In genomic region chr5:122312346-122312745, GRCm38 (mm10) we compare ENCODE assay signal across 27 mouse cellular contexts. TPM values are rescaled to one million over a fixed set of nuclear protein-coding genes. Genes with fewer than 3 reads are reported as not detected.
DNase-seq lines count a peak whose midpoint lies in the region; ATAC-seq and TF ChIP-seq lines count a peak whose summit lies in the region.
"Had no signal": no experiment of that assay in that cellular context is flagged by ENCODE, and none has a peak within 500 bp of the region (broad histone marks: within the 10 kb centered on the region; RNA-seq: fewer than 3 reads in every experiment).

No protein-coding gene starts in this region.

- H3K4me1 ChIP-seq in hindbrain, embryonic 13.5 days (replicated peaks): peaks cover 21% of the 10 kb centered on the region
- no peaks in the 10 kb centered on the region for H3K4me1 ChIP-seq in hindbrain, embryonic 10.5 days (replicated peaks)
- H3K4me1 ChIP-seq: forebrain, embryonic 13.5 days; neural tube, embryonic 12.5 days had no signal

- intact Hi-C loops in left cerebral cortex, adult 2 months (cut with DNase I): no loop called here
- intact Hi-C loops in left cerebral cortex, postnatal 25 days (cut with DNase I): no loop called here

- H3K9me3 ChIP-seq in hindbrain, embryonic 13.5 days: no peaks in the 10 kb centered on the region
- H3K9me3 ChIP-seq in hindbrain, embryonic 10.5 days: no peaks in the 10 kb centered on the region
- H3K9me3 ChIP-seq: embryonic facial prominence, embryonic 10.5 days; embryonic facial prominence, embryonic 15.5 days; forebrain, embryonic 13.5 days; heart, embryonic 12.5 days; kidney, embryonic 15.5 days; neural tube, embryonic 12.5 days had no signal

- no peak overlapping the region for H3K4me2 ChIP-seq in hindbrain, embryonic 13.5 days
- H3K4me2 ChIP-seq: embryonic facial prominence, embryonic 15.5 days; forebrain, embryonic 13.5 days; heart, embryonic 12.5 days; kidney, embryonic 15.5 days; liver, embryonic 11.5 days; neural tube, embryonic 12.5 days had no signal

- 88% methylated on average over 4 of the region's 4 CpGs for WGBS in hindbrain, embryonic 13.5 days
- 93% methylated on average over 4 of the region's 4 CpGs for WGBS in hindbrain, embryonic 10.5 days

- no peak for DNase-seq in hindbrain, embryonic 10.5 days (ENCODE audit: low spot score)
- no peak for DNase-seq in left cerebral cortex, adult 2 months (ENCODE audit: extremely low spot score in 1 of 2, low spot score in 2 of 2)
- no peak for DNase-seq in left cerebral cortex, postnatal 25 days (ENCODE audit: low spot score in 2 of 2)
- peak; percentile 59 for DNase-seq in lung, postnatal 36 days
- no peak for DNase-seq in lung, postnatal 4 days
- DNase-seq: adrenal gland, postnatal 25 days; B cell, adult 2 months; cerebellum, adult 18-20 months; cerebellum, postnatal 14 days; gastrocnemius, postnatal 36 days; heart, adult 18-20 months; heart, postnatal 10 days; layer of hippocampus, postnatal 36 days; midbrain, embryonic 14.5 days; right cerebral cortex, postnatal 4 days had no signal

- no peak overlapping the region for H3K9ac ChIP-seq in hindbrain, embryonic 13.5 days
- H3K9ac ChIP-seq: embryonic facial prominence, embryonic 15.5 days; forebrain, embryonic 13.5 days; heart, embryonic 12.5 days; kidney, embryonic 15.5 days; neural tube, embryonic 12.5 days had no signal

- no peak for ATAC-seq in hindbrain, embryonic 13.5 days (ENCODE audit: low FRiP score)
- no peak for ATAC-seq in monocyte, adult 5-6 weeks (replicated peaks; ENCODE audit: insufficient number of reproducible peaks, low FRiP score, low TSS enrichment, poor library complexity, severe bottlenecking)
- ATAC-seq: forebrain, embryonic 13.5 days; inflammation-experienced regulatory T-cells, adult 6 months had no signal

- peak overlapping the region; percentile 49; the same call in 1 of the 2 replicates for H3K27ac ChIP-seq in hindbrain, embryonic 13.5 days
- no peak overlapping the region for H3K27ac ChIP-seq in hindbrain, embryonic 10.5 days
- H3K27ac ChIP-seq in left cerebral cortex, adult 2 months: peak overlapping the region; percentile 28; the same call in 1 of the 2 replicates
- H3K27ac ChIP-seq: embryonic facial prominence, embryonic 10.5 days; embryonic facial prominence, embryonic 15.5 days; forebrain, embryonic 13.5 days; kidney, embryonic 15.5 days; macrophage; neural tube, embryonic 12.5 days; stomach, postnatal 0 days had no signal

- H3K27me3 ChIP-seq in hindbrain, embryonic 13.5 days: no peaks in the 10 kb centered on the region
- H3K27me3 ChIP-seq in hindbrain, embryonic 10.5 days (ENCODE audit: insufficient read depth, poor library complexity, severe bottlenecking): no peaks in the 10 kb centered on the region
- H3K27me3 ChIP-seq: embryonic facial prominence, embryonic 15.5 days; forebrain, embryonic 13.5 days; heart, embryonic 12.5 days; kidney, embryonic 15.5 days; neural tube, embryonic 12.5 days had no signal

- no peak for TF ChIP-seq CTCF in left cerebral cortex, adult 2 months (IDR thresholded peaks at IDR 0.05)

- no peak overlapping the region for H3K4me3 ChIP-seq in hindbrain, embryonic 13.5 days
- no peak overlapping the region for H3K4me3 ChIP-seq in hindbrain, embryonic 10.5 days
- no peak overlapping the region for H3K4me3 ChIP-seq in left cerebral cortex, adult 2 months
- H3K4me3 ChIP-seq: embryonic facial prominence, embryonic 10.5 days; embryonic facial prominence, embryonic 15.5 days; forebrain, embryonic 13.5 days; heart, embryonic 12.5 days; kidney, embryonic 15.5 days; neural tube, embryonic 12.5 days had no signal

- peaks cover 46% of the 10 kb centered on the region for H3K36me3 ChIP-seq in hindbrain, embryonic 13.5 days
- peaks cover 88% of the 10 kb centered on the region for H3K36me3 ChIP-seq in hindbrain, embryonic 10.5 days

RNA-seq across cellular contexts. Expression of gene Pptc7, which starts 28.2 kb away (rescaled TPM):
- 8.0 and 8.3 TPM in 2 replicates for polyA plus RNA-seq in hindbrain, embryonic 13.5 days (2015; fragmentation: Nextera tagmentation; extraction: Ambion mirVana)
- polyA plus RNA-seq in hindbrain, embryonic 10.5 days (2016; fragmentation: Nextera tagmentation; extraction: Ambion mirVana): 6.5 and 8.4 TPM in 2 replicates
- total RNA-seq in left cerebral cortex, adult 2 months (2021): 10 to 100 TPM; 41.2 to 42.5 TPM
- 10 to 100 TPM; 36.7 to 43.8 TPM for total RNA-seq in left cerebral cortex, postnatal 25 days (2021)
- total RNA-seq in monocyte, adult 5-6 weeks (2017): 33.3 to 37.2 TPM (median 36.9 TPM) in 3 replicates

RNA-seq across cellular contexts. Expression of gene Rad9b, which starts 41.7 kb away (rescaled TPM):
- polyA plus RNA-seq in hindbrain, embryonic 13.5 days (2015; fragmentation: Nextera tagmentation; extraction: Ambion mirVana): 21.0 and 23.9 TPM in 2 replicates
- polyA plus RNA-seq in hindbrain, embryonic 10.5 days (2016; fragmentation: Nextera tagmentation; extraction: Ambion mirVana): 8.1 and 9.7 TPM in 2 replicates
- 1 to 10 TPM; 3.1 to 4.0 TPM for total RNA-seq in left cerebral cortex, adult 2 months (2021)
- total RNA-seq in left cerebral cortex, postnatal 25 days (2021): 1 to 10 TPM; 2.8 to 3.4 TPM
- total RNA-seq in monocyte, adult 5-6 weeks (2017): 3.9 to 8.9 TPM (median 7.4 TPM) in 3 replicates

RNA-seq across cellular contexts. Expression of gene Vps29, which starts 41.8 kb away (rescaled TPM):
- 297 and 305 TPM in 2 replicates for polyA plus RNA-seq in hindbrain, embryonic 13.5 days (2015; fragmentation: Nextera tagmentation; extraction: Ambion mirVana)
- 211 and 225 TPM in 2 replicates for polyA plus RNA-seq in hindbrain, embryonic 10.5 days (2016; fragmentation: Nextera tagmentation; extraction: Ambion mirVana)
- total RNA-seq in left cerebral cortex, adult 2 months (2021): 100 to 1,000 TPM; 180 to 190 TPM
- 100 to 1,000 TPM; 189 to 208 TPM for total RNA-seq in left cerebral cortex, postnatal 25 days (2021)
- 63.4 to 67.5 TPM (median 67.5 TPM) in 3 replicates for total RNA-seq in monocyte, adult 5-6 weeks (2017)

RNA-seq across cellular contexts. Expression of gene Tctn1, which starts 48.1 kb away (rescaled TPM):
- 5.9 and 6.6 TPM in 2 replicates for polyA plus RNA-seq in hindbrain, embryonic 13.5 days (2015; fragmentation: Nextera tagmentation; extraction: Ambion mirVana)
- 5.2 and 6.0 TPM in 2 replicates for polyA plus RNA-seq in hindbrain, embryonic 10.5 days (2016; fragmentation: Nextera tagmentation; extraction: Ambion mirVana)
- total RNA-seq in left cerebral cortex, adult 2 months (2021): 10 to 100 TPM; 13.5 to 13.7 TPM
- total RNA-seq in left cerebral cortex, postnatal 25 days (2021): 10 to 100 TPM in 1 of 2 experiments, 1 to 10 TPM in 1; 9.7 to 12.9 TPM
- 1.1 to 4.4 TPM (median 2.0 TPM) in 3 replicates for total RNA-seq in monocyte, adult 5-6 weeks (2017)

RNA-seq across cellular contexts. Expression of gene Gpn3, which starts 59.3 kb away (rescaled TPM):
- 48.3 and 50.2 TPM in 2 replicates for polyA plus RNA-seq in hindbrain, embryonic 13.5 days (2015; fragmentation: Nextera tagmentation; extraction: Ambion mirVana)
- 67.7 and 78.8 TPM in 2 replicates for polyA plus RNA-seq in hindbrain, embryonic 10.5 days (2016; fragmentation: Nextera tagmentation; extraction: Ambion mirVana)
- 10 to 100 TPM; 24.9 to 27.5 TPM for total RNA-seq in left cerebral cortex, adult 2 months (2021)
- total RNA-seq in left cerebral cortex, postnatal 25 days (2021): 10 to 100 TPM; 24.9 to 25.8 TPM
- 42.8 to 46.5 TPM (median 45.0 TPM) in 3 replicates for total RNA-seq in monocyte, adult 5-6 weeks (2017)
